Mouse (Mus musculus) limb, embryonic 14.5 days (tissue): ENCODE measurements at regions not wholly inside any gene's neighbourhood (a gene's known extent, or its start where the extent isn't known, plus 50 kb on each side); places are given as distances from the start of the nearest gene placed in this dataset.
A peak's percentile ranks its signal among the peaks of the same experiment; 100 is the strongest.

Source experiments
- ATAC-seq: fragments of 200-750 bp; cut with Nextera tagmentation; 2 replicates; pipeline ENCODE4 v1.8.0; 2017; ENCODE audit warnings: low read depth, moderate number of reproducible peaks, moderate TSS enrichment; ENCODE audit not compliant: low FRiP score
- DNase-seq: peaks from one replicate; pipeline ENCODE4 v3.0.0-alpha.2; 2015; ENCODE audit warnings: low spot score
- H3K27ac ChIP-seq: fragments of 300-500 bp; sonication (generic); replicated peaks from 2 replicates; pipeline ENCODE4 v1.5.1; 2014; ENCODE audit warnings: low read depth, mild to moderate bottlenecking, low read length, moderate library complexity, mixed read lengths
- H3K27me3 ChIP-seq: fragments of 300-500 bp; sonication (generic); 2 replicates; pipeline ENCODE4 v1.6.1; 2014; ENCODE audit warnings: low read length, mixed read lengths; ENCODE audit not compliant: control insufficient read depth, insufficient read depth
- H3K36me3 ChIP-seq: fragments of 300-500 bp; sonication (generic); 2 replicates; pipeline ENCODE4 v1.6.1; 2014; ENCODE audit warnings: mild to moderate bottlenecking, low read length, moderate library complexity, mixed read lengths; ENCODE audit not compliant: control insufficient read depth, insufficient read depth
- H3K4me1 ChIP-seq: fragments of 300-500 bp; sonication (generic); 2 replicates; pipeline ENCODE4 v1.6.1; 2014; ENCODE audit warnings: antibody characterized with exemption, low read length, mixed read lengths; ENCODE audit not compliant: control insufficient read depth, insufficient read depth
- H3K4me2 ChIP-seq: fragments of 300-500 bp; sonication (generic); replicated peaks from 2 replicates; pipeline ENCODE4 v1.6.1; 2014; ENCODE audit warnings: low read depth, mild to moderate bottlenecking, low read length, moderate library complexity; ENCODE audit not compliant: severe bottlenecking
- H3K4me3 ChIP-seq: fragments of 300-500 bp; sonication (generic); replicated peaks from 2 replicates; pipeline ENCODE4 v1.5.1; 2014; ENCODE audit warnings: low read length
- H3K9ac ChIP-seq: fragments of 300-500 bp; sonication (generic); 2 replicates; pipeline ENCODE4 v1.6.1; 2014; ENCODE audit warnings: mild to moderate bottlenecking, low read depth, low read length, moderate library complexity; ENCODE audit not compliant: severe bottlenecking
- H3K9me3 ChIP-seq: fragments of 300-500 bp; sonication (generic); 2 replicates; pipeline ENCODE4 v1.6.1; 2016; ENCODE audit warnings: low read length; ENCODE audit not compliant: control insufficient read depth
- POLR2A ChIP-seq: fragments of 200-500 bp; IDR thresholded peaks from 2 replicates; pipeline ENCODE4 v1.8.0; 2012; ENCODE audit warnings: inconsistent platforms, mild to moderate bottlenecking, moderate library complexity, borderline replicate concordance; ENCODE audit not compliant: insufficient read depth, insufficient read length; ENCODE audit errors: extremely low read depth
- WGBS: fragments of 180-500 bp; shearing (Covaris S2); extraction: QIAGEN DNeasy Blood & Tissue Kit; methylation state at CpG from one replicate; pipeline ENCODE4 v1.1.7; 2014; 5-methylcytosine and 5-hydroxymethylcytosine counted together

DNA sequence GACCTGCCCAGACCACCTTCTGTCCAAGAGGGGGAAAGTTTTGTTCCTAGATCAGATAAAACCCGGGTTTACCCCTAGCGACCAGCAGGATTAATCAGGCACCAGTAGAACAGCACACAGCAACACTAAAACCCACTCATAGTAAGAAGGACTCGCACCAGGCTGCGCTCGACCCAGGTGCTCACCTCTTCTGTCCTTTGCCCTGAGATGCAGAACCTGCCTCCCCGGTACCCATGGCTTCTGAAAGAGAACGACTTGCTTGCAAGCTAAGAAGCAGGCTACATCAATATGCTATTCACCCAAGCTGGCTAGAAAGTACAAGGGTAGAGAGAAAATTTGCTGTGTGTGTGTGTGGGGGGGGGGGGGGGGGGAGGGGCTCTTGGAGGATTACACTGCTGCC is 56.9 kb upstream of the Olig2 start:
- H3K27me3 ChIP-seq, result peaks cover 20% of the 10 kb centered on the region; the same call in 1 of the 2 replicates
- no peak for TF ChIP-seq POLR2A
- WGBS, result 49% methylated on average over 7 of the region's 7 CpGs

DNA sequence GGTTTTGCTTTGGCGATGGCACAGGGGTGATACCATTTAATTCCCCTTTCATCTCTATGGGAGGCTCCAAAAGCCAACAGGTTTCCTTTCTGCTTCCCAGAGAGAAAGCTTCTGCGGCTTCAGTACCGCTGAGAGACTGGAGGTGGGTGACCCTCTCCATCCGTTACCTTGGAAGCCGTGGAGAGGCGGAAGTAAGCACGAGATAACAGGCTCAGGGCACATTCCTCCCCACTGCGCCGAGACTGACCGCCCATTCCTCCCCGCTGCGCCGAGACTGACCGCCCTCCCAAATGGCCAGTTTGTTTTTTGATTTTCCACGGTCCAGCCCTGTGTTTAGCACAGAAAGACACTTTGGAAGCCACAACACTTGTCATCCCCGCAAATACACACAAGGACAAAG is 55.4 kb upstream of the Olig2 start:
- TF ChIP-seq POLR2A, result no peak
- peaks cover 20% of the 10 kb centered on the region; the same call in 1 of the 2 replicates for H3K27me3 ChIP-seq
- under 1% methylated on average over 16 of the region's 16 CpGs for WGBS

More for the DNA sequence above, 56.9 kb upstream of the Olig2 start:
- ATAC-seq, result no peak
- Histone ChIP-seq H3K4me1 (peaks cover 5% of the 10 kb centered on the region), H3K36me3 (no peaks in the 10 kb centered on the region), H3K4me3 (no peak overlapping the region), H3K9me3 (no peaks in the 10 kb centered on the region), H3K9ac (no peak overlapping the region), H3K4me2 (no peak overlapping the region), H3K27ac (no peak overlapping the region)
- DNase-seq, result no peak

GRCm38 (mm10) chr16:91171911-91172440 is 53.3 kb upstream of the Olig2 start:
- no peak for TF ChIP-seq POLR2A
- H3K9me3 ChIP-seq, result no peaks in the 10 kb centered on the region
- peaks cover 20% of the 10 kb centered on the region; the same call in 1 of the 2 replicates for H3K27me3 ChIP-seq
- H3K9ac ChIP-seq, result no peak overlapping the region
- no peaks in the 10 kb centered on the region for H3K36me3 ChIP-seq
- ATAC-seq (no peak), DNase-seq (no peak)
- no peak overlapping the region for H3K4me2 ChIP-seq
- H3K4me3 ChIP-seq, result no peak overlapping the region
- peaks cover 14% of the 10 kb centered on the region for H3K4me1 ChIP-seq
- WGBS, result 84% methylated on average over 14 of the region's 14 CpGs
- H3K27ac ChIP-seq, result no peak overlapping the region

More for the DNA sequence above, 55.4 kb upstream of the Olig2 start:
- H3K36me3 ChIP-seq, result no peaks in the 10 kb centered on the region
- H3K4me2 ChIP-seq, result peak overlapping the region; percentile 33; the same call in 1 of the 2 replicates
- H3K4me3 ChIP-seq, result peak overlapping the region; percentile 8; the same call in 1 of the 2 replicates
- ATAC-seq, result no peak
- no peak for DNase-seq
- no peaks in the 10 kb centered on the region for H3K9me3 ChIP-seq
- no peak overlapping the region for H3K9ac ChIP-seq
- peaks cover 14% of the 10 kb centered on the region for H3K4me1 ChIP-seq
- H3K27ac ChIP-seq, result no peak overlapping the region

DNA sequence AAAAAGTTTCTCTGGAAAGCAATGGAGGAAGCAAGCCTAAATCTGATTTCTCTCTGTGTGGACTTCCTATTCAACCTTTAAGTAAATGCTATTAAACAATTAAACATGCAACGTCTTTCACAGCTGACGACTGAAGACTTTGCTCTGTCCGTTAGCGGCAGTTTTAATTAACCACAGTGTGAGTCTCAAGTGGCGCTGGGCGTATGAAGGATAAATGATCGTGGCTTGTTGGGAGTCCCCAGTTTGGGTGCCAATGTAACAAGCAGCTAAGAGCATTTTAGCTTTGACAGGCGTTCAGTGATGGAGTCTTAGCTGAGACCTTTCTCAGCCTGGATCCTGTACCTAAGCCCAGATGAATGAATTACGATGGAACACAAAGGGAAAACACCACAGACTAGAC is 52.7 kb upstream of the Olig2 start:
- 69% methylated on average over 9 of the region's 9 CpGs for WGBS
- Histone ChIP-seq H3K4me1 (peaks cover 14% of the 10 kb centered on the region), H3K27ac (no peak overlapping the region), H3K4me2 (no peak overlapping the region), H3K4me3 (no peak overlapping the region), H3K27me3 (peaks cover 20% of the 10 kb centered on the region; the same call in 1 of the 2 replicates), H3K9ac (no peak overlapping the region), H3K9me3 (no peaks in the 10 kb centered on the region), H3K36me3 (no peaks in the 10 kb centered on the region)
- DNase-seq (no peak), ATAC-seq (no peak)
- no peak for TF ChIP-seq POLR2A

- no peak for TF ChIP-seq POLR2A
- H3K9ac ChIP-seq, result no peak overlapping the region
- no peaks in the 10 kb centered on the region for H3K36me3 ChIP-seq
- H3K27me3 ChIP-seq, result peaks cover 20% of the 10 kb centered on the region; the same call in 1 of the 2 replicates
- peaks cover 14% of the 10 kb centered on the region for H3K4me1 ChIP-seq
- H3K4me3 ChIP-seq, result no peak overlapping the region
- 74% methylated on average over 15 of the region's 15 CpGs for WGBS
- ATAC-seq (no peak), DNase-seq (no peak)
- H3K9me3 ChIP-seq, result no peaks in the 10 kb centered on the region
- no peak overlapping the region for H3K27ac ChIP-seq
- H3K4me2 ChIP-seq, result no peak overlapping the region
These were observed 52.0 kb upstream of the Olig2 start for GRCm38 (mm10) chr16:91173241-91173640.
